Mouse (Mus musculus): Measurements from ENCODE around the gene Casz1.

Casz1 gene

GRCm38 (mm10) chr4:148797475-148798324, 6.5 kb upstream of the Casz1 start:
- no peak for DNase-seq (ENCODE audit: low read depth, low spot score)

GRCm38 (mm10) chr4:148803031-148803430, 1.2 kb upstream of the Casz1 start:
- peak; percentile 46 for DNase-seq (ENCODE audit: low read depth, low spot score)

- DNase-seq (ENCODE audit: low read depth, low spot score), result no peak
These were observed 593 bp upstream of the Casz1 start for GRCm38 (mm10) chr4:148803636-148804035.

- no peak for DNase-seq (ENCODE audit: low read depth, low spot score)
These were observed 541 bp downstream of the Casz1 start for GRCm38 (mm10) chr4:148804780-148805160.

- DNase-seq (ENCODE audit: low read depth, low spot score), result peak; percentile 20
These were observed 1.1 kb downstream of the Casz1 start for GRCm38 (mm10) chr4:148805161-148805810.

- DNase-seq (ENCODE audit: low read depth, low spot score), result peak; percentile 59
These were observed 1.9 kb downstream of the Casz1 start for GRCm38 (mm10) chr4:148805811-148806747.

GRCm38 (mm10) chr4:148806836-148807235, 2.6 kb downstream of the Casz1 start:
- peak; percentile 75 for DNase-seq (ENCODE audit: low read depth, low spot score)

GRCm38 (mm10) chr4:148807397-148807796, 3.2 kb downstream of the Casz1 start:
- DNase-seq (ENCODE audit: low read depth, low spot score), result no peak

- no peak for DNase-seq (ENCODE audit: low read depth, low spot score)
These were observed 4.6 kb downstream of the Casz1 start for GRCm38 (mm10) chr4:148808839-148809238.

GRCm38 (mm10) chr4:148810706-148811105, 6.5 kb downstream of the Casz1 start:
- DNase-seq (ENCODE audit: low read depth, low spot score), result no peak

GRCm38 (mm10) chr4:148811940-148812339, 7.7 kb downstream of the Casz1 start:
- peak; percentile 25 for DNase-seq (ENCODE audit: low read depth, low spot score)

- no peak for DNase-seq (ENCODE audit: low read depth, low spot score)
These were observed 9.0 kb downstream of the Casz1 start for GRCm38 (mm10) chr4:148813247-148813646.

- DNase-seq (ENCODE audit: low read depth, low spot score), result no peak
These were observed 12.3 kb downstream of the Casz1 start for GRCm38 (mm10) chr4:148816556-148816955.

- peak; percentile 87 for DNase-seq (ENCODE audit: low read depth, low spot score)
These were observed 13.9 kb downstream of the Casz1 start for GRCm38 (mm10) chr4:148818161-148818560.

GRCm38 (mm10) chr4:148820171-148820570, 15.9 kb downstream of the Casz1 start:
- DNase-seq (ENCODE audit: low read depth, low spot score), result no peak

- no peak for DNase-seq (ENCODE audit: low read depth, low spot score)
These were observed 19.1 kb downstream of the Casz1 start for GRCm38 (mm10) chr4:148823281-148823680.

GRCm38 (mm10) chr4:148830350-148830749, 26.1 kb downstream of the Casz1 start:
- no peak for DNase-seq (ENCODE audit: low read depth, low spot score)

GRCm38 (mm10) chr4:148833245-148833990, 29.2 kb downstream of the Casz1 start:
- no peak for DNase-seq (ENCODE audit: low read depth, low spot score)

- no peak for DNase-seq (ENCODE audit: low read depth, low spot score)
These were observed 32.2 kb downstream of the Casz1 start for GRCm38 (mm10) chr4:148836391-148836790.

- no peak for DNase-seq (ENCODE audit: low read depth, low spot score)
These were observed 32.8 kb downstream of the Casz1 start for GRCm38 (mm10) chr4:148837046-148837445.

GRCm38 (mm10) chr4:148837644-148838043, 33.4 kb downstream of the Casz1 start:
- no peak for DNase-seq (ENCODE audit: low read depth, low spot score)
